Mouse (Mus musculus): Measurements from ENCODE around the gene Myl6b.

DNA sequence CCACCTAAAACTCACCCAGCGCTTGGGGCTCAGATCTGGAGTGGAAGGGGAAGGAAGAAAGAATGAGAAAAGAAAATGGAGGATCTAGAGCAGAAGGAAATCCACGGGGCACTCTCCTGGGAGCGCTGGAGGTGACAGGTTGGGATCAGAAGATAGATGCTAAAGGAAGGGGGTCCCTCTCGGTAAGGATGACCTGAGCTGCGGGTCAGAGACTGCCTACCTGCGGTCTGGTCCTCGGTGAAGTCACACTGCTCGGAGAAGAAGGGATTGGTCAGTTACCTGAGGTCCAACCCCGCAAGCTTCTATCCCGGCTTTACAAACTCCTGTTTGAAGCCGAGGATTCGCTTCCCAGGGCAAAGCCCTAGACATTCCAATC lies 5.2 kb downstream of the Myl6b start:
- TF ChIP-seq CTCF (conservative IDR thresholded peaks at IDR 0.05; ENCODE audit: low read length) (no peak), NANOG (IDR thresholded peaks at IDR 0.05; ENCODE audit: borderline replicate concordance, low read length) (no peak), POU5F1 (IDR thresholded peaks at IDR 0.05; ENCODE audit: borderline replicate concordance, low read length) (no peak)
